Mouse (Mus musculus): ENCODE measurements around the gene Mapk11.

Mapk11 gene

DNA sequence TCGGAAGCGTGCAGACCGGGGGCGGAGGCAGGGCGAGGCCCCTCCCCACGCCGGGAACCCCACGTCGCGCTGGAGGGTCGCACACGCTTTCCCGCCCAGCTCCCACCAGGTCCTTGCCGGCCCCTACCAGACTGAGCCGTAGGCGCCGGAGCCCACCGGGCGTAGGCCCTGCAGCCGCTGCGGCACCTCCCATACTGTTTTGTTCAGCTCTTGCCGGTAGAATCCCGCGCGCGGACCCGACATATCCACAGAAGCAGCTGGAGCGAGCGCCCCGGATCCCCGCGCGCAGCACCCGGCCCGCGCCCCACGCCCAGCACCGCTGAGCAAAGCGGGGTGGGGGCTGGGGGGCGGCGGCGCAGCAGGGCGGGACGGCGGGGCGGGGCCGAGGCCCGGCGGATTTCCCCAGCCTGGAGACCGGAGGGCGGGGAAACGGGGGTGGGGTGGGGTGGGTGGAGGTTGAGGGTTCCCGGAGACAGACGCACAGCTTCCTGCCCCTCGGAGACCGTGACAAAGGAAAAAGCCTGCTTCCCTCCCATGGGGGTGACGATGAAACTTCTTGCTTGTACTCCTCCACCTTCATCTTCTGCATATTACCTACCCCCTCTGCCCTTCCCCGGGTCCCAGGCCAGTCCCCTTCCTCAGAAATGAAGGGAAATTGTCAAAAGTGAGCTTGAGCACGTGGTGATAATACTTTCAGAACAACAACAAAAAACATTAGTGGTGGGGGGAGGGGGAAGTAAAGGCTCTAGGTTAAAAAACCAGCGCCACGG is at the start of gene Mapk11:
Gene Mapk11 (minus strand): TSS at position 358 of the 770 bp plus-strand sequence.
- DNase-seq (ENCODE audit: low spot score in 2 of 2): no peak

DNA sequence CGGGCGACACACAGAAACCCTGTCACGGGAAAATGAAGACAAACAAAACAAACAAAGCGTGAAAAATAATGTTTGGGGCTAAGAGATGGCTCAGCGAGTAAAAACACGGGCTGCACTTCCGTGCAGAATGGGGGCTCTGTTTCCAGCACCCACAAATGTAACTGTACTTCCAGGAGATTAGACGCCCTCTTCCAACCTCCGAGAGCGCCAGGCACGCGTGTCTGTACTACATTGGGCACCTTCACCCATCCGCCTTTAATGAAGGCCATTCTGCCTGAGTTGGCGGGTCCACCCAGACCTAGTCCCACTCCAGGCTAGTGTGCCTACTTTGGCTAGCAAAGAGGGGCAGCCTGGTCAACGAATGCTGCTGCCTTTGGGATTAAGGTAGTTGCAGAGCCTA is 47.6 kb upstream of the Mapk11 start:
- DNase-seq (ENCODE audit: low spot score in 2 of 2): no peak

DNA sequence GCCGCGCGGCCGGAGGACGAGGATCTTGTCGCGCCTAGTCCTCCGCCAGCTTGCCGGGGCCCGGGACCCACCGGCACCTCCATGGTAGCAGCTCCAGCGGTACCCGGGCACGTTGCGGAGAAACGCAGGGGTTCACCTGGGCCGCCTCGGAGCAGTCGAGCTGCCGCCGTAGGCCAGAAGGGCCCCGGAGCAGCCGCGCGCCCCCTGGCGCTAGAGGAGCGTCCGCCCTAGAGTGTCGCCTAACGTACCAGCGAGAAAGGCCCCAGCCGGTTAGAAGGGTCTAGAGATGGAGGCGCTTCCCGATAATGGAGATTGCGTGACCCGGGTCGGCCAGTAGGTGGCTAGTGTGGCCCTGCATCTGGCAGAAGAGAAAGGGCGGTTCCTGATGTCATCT is 46.9 kb upstream of the Mapk11 start, which contains the start of gene Dennd6b:
Gene Dennd6b (minus strand): TSS at position 184 of the 394 bp plus-strand sequence.
- DNase-seq (ENCODE audit: low spot score in 2 of 2): peak; percentile 95 to 96

DNA sequence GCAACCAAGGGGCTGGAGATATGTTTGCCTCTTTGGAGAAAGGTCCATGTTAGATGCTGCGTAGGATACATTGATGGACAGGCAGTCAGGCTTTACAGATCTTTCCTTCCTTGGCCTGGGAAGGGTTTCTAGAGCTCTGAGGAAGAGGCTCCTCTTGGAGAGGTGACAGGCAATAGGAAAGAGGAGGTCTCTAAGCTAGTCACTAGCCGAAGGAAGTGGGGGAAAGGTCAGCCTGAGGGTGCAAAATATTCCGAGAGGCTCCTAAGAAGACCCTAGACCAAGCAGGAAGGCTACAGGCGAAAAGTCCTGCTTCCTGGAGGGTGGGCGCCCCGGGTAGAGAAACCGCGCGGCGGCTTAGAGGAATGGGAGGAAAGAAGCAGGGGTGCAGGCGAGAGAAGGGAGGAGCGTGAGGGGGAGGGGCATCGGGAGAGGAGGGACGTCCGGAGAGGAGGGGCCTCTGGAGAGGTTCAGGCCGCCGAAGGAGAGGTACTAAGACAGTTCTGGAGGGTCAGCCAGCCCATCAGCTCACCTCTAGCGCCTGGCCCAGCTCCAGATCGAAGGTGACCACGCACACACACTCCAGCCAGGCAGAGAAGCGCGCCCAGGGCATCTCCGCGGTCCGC is 46.4 kb upstream of the Mapk11 start:
- peak; percentile 87 to 93 for DNase-seq (ENCODE audit: low spot score in 2 of 2)

DNA sequence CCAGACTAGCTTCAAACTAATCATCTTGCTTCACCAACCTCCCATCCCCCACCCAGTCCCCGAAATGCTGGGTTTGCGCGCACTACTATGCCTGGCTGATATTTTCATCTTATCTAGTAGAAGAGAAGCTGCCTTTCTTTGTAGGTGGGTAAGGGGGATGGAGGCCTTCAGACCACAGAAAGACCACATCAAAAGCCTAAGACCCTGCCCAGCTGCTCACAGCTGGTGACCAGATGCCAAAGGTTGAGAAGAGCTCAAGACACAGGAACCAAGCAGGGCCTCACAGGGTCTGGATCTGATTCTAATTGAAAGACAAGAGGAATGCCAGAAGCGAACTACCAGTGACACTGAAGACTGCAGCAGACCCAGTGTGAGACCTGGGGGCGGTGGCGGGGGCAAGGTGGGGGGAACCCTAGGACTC is 45.8 kb upstream of the Mapk11 start:
- peak in 1 of 2 experiments; percentile 18 for DNase-seq (ENCODE audit: low spot score in 2 of 2)

DNA sequence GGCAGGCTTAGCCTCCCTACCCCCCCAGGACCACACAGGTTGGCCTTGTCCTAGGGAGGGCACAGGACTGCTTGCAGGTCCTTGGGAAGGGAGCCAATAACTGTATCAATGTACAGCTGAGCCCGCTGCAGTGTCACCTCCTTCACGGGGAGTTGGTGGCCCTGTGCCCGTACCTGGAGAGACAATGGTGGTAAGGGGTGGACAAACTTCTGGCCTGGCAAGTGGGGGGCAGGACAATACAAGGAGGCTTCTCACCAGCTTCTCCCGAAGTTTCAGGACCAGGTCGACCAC is 35.5 kb upstream of the Mapk11 start:
- no peak for DNase-seq (ENCODE audit: low spot score in 2 of 2)

DNA sequence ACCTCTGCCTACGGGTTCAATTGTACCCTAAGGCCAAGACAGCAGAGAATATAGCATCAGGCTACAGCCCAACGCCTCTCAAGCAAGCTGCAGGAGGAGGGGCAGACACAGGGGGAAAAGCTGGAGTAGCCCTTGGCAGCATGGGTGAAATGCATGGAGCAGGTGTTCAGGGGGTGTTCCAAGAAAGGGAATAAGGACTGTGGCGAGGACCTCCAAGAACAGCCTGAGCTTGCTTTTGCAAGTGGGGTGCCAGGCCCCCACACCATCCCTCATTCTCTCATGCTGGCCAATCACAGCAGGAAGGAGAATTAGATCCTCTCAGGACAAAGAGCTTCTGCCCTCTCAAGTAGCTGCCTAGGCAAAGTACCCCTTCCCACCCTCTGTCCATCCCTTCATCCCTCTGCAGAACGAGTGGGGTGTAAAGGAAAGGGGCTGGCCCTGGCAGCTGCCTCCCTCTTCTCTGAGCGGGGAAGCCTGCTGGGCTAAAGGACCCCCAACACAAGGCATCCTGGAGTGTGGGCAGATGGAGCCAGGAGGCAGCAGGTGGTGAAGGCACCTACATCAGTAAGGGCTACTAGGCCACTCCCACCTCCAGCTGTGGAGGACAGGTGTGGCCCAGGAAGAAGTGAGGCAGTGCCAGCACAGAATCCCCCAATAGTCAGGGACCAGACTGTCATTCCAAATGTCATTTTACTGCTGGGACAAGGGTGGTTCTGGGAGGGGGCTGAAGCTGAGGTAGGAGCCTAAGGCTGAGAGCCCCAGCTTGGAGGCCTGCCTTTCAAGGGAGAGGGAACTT is 34.9 kb upstream of the Mapk11 start:
- DNase-seq (ENCODE audit: low spot score in 2 of 2): no peak

DNA sequence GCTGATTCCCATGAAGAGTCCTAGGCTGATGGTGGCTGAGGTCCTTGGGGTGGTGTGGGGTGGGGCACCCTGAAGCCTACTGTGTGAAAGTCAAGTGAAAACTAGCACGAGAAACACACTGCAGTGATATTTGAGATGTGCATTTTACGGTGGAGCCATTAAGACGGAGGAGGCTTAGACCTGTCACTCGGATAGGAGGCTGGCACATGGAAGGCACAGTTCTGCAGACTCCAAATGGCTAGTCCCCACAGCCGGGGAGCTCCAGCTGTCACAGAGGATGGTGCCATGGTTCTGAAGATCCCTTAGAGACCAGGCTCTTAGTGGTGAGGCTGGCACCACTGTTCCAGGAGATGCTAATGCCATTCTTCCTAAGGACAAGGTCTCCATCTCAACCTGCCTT is 33.4 kb upstream of the Mapk11 start:
- DNase-seq (ENCODE audit: low spot score in 2 of 2): no peak

DNA sequence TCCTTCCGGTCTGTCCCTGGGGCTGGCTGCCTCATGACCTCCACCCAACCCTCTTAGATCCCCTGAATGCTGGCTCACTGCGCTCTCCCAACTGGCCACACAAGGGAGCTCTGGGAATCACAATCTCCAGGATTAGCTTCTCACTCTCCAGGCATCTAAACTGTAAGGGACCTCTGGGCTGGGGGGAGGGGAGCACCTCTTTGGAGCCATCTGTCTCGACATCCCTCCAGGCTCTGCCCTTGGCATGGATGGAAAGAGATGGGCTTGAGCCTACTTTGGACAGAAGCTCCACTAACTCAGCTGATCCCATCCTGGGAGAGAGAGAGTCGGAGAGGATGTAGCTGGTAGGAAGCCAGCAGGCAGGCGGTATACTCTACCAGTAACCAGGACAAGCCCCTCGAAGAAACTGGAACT is 32.9 kb upstream of the Mapk11 start:
- DNase-seq (ENCODE audit: low spot score in 2 of 2): peak in 1 of 2 experiments; percentile 56

DNA sequence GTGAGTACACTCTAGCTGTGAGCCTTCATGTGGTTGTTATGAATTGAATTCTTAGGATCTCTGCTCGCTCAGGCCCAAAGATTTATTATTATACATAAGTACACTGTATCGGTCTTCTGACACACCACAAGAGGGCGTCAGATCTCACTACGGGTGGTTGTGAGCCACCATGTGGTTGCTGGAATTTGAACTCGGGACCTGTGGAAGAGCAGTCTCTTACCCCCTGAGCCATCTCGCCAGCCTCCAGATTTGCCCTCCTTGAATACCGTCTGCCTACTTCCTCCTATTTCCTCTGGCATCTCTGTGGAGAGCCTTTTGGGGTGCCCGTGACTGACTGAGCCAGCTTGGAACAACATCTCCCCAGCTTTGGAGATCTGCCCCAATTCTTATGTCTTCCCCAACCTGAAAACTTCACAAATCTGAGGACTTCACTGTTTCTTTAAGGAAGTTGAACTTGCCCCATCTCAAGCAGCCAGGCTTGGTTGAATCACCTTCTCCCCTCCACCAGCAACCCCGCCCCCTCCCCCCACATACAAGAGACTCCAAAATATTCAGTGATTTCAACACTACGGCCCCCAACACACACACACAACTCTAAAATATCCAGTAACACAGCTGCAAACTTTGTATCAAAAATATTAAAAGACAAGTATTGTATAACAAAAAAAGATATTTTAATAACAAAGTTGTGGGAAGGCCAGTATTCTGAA is 32.3 kb upstream of the Mapk11 start:
- no peak for DNase-seq (ENCODE audit: low spot score in 2 of 2)

DNA sequence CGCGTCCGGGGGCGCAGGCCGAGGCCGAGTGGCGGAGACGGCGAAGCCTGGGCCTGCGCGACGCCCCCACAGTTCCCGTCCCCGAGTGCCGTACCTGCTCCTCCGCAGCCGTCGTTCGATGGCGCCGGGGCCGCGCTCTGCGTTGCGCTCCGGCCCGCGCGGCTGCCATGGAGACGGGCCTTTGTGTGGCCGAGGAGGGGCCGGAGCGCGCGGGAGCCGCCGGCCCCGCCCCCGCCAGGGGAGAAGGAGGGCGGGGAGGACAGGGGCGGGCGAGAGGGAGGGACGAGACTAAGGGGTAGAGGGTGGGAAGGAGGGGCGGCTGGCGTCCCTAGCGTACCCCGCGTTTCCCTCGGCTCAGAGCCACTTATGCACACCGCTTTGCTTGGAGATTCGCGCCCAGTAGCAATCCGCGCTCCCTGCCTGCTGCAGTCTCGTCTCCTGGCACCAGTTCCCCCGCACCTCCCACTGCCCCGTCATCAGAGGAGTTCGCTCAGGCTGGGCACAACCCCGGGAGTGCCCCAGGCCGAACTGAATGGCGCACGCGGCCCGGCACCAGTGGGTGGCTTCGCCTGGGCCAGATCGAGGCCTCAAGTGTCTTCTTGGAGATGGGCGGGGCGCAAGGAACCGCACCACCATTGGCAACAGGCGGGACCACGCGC is 31.3 kb upstream of the Mapk11 start, which contains the start of gene Plxnb2:
Gene Plxnb2 (minus strand): TSS at position 218 of the 659 bp plus-strand sequence.
- DNase-seq (ENCODE audit: low spot score in 2 of 2): peak; percentile 78 to 80

DNA sequence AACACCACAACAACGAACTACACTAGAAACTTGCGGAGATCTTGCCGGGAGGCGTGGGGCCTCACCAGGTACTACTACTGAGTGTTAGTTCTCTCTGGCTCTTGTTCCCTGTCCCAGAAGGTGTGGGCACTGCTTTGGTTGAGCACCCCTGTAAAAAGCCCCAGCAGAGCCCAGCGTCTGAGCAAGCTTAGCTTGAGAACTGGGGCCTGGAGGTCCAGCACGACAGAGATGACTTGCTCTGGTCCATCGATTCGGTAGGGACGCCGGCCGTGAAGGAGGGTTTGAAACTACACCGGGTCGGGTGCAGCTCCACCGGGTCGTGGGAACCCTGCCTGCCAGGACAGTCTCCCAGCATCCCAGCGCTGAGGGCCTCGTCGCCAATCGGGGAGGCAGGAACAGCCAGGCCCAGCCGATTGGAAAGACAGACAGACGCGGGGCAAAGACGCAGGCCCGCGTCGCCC is 30.7 kb upstream of the Mapk11 start:
- DNase-seq (ENCODE audit: low spot score in 2 of 2): no peak

DNA sequence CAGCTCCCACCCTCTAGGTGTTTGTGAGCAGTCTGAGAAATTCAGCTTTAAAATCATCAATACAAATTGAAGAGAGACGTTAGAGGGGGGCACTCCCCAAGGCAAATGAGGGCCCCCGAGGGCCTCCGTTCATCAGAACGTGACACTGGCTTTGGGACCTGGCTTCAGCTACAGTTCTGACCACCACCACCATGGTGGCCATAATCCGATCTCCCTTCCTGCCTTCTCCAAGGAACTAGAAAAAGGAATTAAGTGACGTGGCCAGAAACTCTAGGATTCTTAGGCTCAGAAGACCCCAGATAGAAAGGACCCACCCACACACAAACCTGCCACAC is 30.2 kb upstream of the Mapk11 start:
- no peak for DNase-seq (ENCODE audit: low spot score in 2 of 2)

DNA sequence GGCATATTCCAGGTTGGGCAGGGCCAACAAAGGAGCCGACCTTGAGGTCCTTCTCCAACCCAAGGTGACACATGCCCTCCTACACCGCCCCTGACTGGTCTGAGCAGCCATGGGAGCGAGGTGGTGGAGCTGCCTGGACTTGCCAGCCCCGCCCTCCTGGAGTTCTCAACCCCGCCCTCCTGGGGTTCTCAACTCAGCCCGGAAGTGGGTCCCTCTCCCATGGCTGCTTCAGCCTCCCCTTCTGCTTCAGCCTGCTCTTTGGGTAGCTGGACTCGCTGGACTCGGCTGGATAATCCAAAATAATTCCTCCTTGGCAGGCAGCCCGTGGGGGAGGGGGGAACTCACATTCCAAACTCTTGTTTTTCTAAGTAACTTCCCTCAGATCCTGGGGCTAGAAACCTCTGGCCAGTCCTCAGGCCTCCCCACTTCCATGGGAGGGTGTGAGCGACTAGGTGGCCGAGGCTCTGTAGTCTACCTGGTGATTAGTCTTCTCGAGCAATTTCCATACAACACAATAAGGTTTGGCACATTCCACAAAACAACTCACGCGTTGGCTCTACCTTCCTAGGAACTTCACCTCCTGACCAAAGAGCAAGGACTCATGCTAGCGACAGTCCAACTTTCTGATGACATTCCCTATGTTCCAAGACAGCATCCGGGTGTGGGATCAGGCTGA is 29.7 kb upstream of the Mapk11 start:
- DNase-seq (ENCODE audit: low spot score in 2 of 2): peak; percentile 82 to 83

DNA sequence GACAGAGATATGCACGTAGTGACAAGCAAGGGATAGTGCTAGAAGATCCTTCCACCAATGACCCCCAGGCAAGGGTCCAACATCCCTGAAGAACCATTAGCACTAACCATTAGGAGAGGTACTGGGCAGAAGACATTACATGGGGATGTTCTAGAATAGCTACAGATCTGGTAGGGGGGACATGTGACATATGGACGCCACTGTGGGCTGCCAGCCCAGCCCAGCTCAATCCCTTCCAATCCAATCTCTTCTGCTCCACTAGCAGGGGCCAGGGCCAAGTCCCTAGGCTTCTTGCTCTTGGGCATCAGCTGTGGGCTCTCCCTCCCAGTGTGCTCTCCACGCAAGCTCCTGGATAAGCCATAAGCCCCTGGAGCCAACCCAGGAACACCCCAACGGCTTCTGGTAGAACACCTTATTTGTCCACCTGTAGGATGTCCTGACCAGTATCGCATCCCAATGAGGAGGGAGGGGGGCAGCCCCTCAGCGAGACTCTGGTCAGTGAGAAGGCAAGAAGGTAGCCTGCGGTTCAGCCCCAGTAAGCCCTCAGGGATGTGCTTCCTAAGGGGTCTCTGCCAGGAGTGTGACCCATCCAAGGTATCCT is 28.9 kb upstream of the Mapk11 start:
- no peak for DNase-seq (ENCODE audit: low spot score in 2 of 2)

DNA sequence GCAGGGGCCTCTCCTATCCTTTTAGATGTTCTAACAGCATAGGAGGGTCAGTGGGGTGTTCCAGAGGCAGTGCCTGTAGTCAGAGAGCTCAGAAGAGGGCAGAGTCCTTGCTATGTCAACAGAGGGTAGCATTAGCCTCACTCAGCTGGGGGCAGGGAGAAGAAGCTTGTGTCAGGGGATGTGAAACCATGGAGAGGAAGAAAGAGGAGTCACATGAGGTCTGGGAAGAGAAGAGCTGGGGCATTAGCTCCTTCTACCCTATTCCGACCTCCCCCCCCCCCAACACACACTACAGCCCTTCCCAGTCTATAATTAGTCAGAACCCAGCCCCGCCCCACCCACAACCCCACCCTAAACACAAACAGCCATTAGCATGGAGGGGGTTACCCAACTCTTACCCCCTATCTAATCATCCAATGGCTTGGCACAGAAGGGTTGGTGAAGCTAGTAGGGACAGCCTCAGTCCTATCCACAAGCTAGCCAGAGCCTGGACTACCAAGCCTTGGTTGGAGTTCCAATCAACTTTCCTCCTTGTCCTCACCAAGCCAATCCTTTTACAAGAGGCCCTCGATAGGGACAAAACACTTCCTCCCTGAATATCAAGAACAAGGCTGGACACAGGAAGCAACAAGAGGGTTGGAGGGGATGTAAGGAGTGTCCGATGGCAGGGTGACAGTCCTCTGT is 28.3 kb upstream of the Mapk11 start:
- DNase-seq (ENCODE audit: low spot score in 2 of 2): no peak

DNA sequence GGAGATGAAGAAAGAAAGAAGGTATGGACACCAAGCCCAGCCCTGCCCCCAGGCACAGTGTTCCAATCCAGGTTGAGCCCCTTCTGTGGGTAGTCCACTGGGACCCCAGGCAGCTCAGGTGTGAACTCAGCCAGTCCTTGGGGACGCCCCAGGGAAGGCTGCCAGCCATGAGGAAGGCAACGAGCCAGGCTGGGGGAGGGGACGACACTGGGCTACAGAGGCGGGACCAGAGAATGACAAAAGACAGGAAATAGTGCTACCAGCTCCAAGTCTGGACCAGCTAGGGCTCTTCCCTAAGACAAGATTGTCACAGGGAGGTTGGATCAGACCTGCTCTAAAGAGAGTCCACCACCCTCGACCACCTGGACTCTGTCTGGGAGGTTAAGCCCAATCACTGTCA is 27.7 kb upstream of the Mapk11 start:
- peak; percentile 73 to 80 for DNase-seq (ENCODE audit: low spot score in 2 of 2)

DNA sequence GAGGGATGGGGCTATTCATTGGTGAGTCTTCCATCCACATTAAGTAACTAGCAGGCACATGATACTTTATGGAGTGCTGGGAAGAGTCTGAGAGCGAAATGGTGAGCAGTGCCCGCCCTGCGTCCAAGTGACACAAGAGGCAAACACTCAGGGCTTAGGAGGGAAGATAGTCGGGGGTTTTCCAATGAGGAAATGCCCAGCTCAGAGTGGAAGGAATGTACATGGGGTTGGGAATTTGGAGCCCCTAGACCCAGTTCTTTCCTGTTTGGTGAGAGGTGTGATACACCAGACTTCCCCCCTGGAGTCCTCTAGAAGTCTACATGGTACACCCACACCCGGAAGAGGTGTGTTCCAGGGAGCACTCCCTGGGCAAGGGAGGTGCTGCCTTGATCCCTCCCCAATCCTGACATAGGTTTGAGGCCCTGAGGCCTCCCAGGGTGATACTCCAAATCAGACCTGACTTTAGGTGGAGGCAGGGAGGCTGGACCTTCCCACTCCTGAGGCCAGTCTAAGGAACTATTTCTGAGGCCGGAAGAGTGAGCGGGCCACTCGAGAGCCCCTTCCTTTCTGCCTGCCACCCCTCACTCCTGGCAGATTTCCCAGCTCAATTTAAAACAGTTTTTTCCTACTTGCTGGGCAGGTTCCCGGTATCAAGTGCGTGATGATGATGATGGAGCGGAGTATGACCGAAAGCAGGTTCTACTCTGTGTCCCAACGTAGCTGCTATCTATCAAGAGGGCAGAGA is 26.2 kb upstream of the Mapk11 start:
- no peak for DNase-seq (ENCODE audit: low spot score in 2 of 2)

DNA sequence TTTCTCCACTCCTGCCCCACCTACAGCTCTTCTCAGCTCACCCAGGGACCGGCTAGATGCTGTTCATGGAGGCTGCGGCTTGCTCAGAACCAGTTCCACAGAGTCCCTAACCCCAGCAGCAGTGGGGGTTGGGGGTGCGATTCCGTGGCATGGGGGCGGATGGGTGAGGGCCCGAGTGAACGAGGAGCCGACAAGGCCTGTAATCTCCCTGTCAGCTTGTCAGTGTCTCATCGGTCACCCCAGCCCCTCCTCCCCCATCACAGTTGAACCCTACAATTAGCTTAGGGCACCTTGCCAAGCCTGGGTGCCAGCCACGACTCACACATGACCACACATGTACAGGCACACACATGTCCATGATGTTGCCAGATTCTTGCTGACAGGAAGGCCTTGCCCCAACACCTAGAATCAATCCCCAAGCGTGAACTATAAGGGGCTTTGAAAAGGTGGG is 25.5 kb upstream of the Mapk11 start:
- no peak for DNase-seq (ENCODE audit: low spot score in 2 of 2)
